Mouse (Mus musculus) forebrain, postnatal 0 days (tissue): ENCODE measurements around the gene Nup107. TPM values are rescaled to one million over a fixed set of nuclear protein-coding genes. Genes with fewer than 3 reads are reported as not detected.

ENCODE experiments used
- ATAC-seq: fragments of 200-750 bp; cut with Nextera tagmentation; 2 replicates; pipeline ENCODE4 v1.8.0; 2017; ENCODE audit warnings: mild to moderate bottlenecking, moderate library complexity
- DNase-seq: peaks from one replicate; pipeline ENCODE4 v3.0.0-alpha.2; 2015
- H3K27ac ChIP-seq: fragments of 300-500 bp; sonication (generic); 2 replicates; pipeline ENCODE4 v1.5.1; 2014; ENCODE audit warnings: low read depth, mild to moderate bottlenecking, antibody characterized with exemption, low read length, moderate library complexity, mixed read lengths
- H3K27me3 ChIP-seq: fragments of 300-500 bp; sonication (generic); 2 replicates; pipeline ENCODE4 v1.6.1; 2014; ENCODE audit warnings: mild to moderate bottlenecking, low read length, mixed read lengths; ENCODE audit not compliant: insufficient read depth
- H3K36me3 ChIP-seq: fragments of 300-500 bp; sonication (generic); 2 replicates; pipeline ENCODE4 v1.6.1; 2014; ENCODE audit warnings: mild to moderate bottlenecking, moderate library complexity; ENCODE audit not compliant: insufficient read depth
- H3K4me1 ChIP-seq: fragments of 300-500 bp; sonication (generic); 2 replicates; pipeline ENCODE4 v1.6.1; 2014; ENCODE audit warnings: antibody characterized with exemption; ENCODE audit not compliant: insufficient read depth
- H3K4me2 ChIP-seq: fragments of 300-500 bp; sonication (generic); 2 replicates; pipeline ENCODE4 v1.6.1; 2014; ENCODE audit warnings: low read depth, mild to moderate bottlenecking, moderate library complexity
- H3K4me3 ChIP-seq: fragments of 300-500 bp; sonication (generic); 2 replicates; pipeline ENCODE4 v1.5.1; 2014; ENCODE audit warnings: low read depth, low read length, mixed read lengths
- H3K9ac ChIP-seq: fragments of 300-500 bp; sonication (generic); 2 replicates; pipeline ENCODE4 v1.6.1; 2014; ENCODE audit warnings: mild to moderate bottlenecking
- H3K9me3 ChIP-seq: fragments of 300-500 bp; sonication (generic); 2 replicates; pipeline ENCODE4 v1.6.1; 2016; ENCODE audit warnings: low read length
- CTCF ChIP-seq: sonication (generic); IDR thresholded peaks from 2 replicates; pipeline ENCODE4 v1.5.1; 2016; ENCODE audit warnings: antibody characterized with exemption, control low read depth, low read depth
- WGBS: fragments of 180-500 bp; shearing (Covaris S2); extraction: QIAGEN DNeasy Blood & Tissue Kit; methylation state at CpG from one replicate; pipeline ENCODE4 v1.1.7; 2014; 5-methylcytosine and 5-hydroxymethylcytosine counted together
- polyA plus RNA-seq: library from polyadenylated mRNA; unstranded; fragments of >200 nt; fragmentation: Nextera tagmentation; extraction: Ambion mirVana; gene quantifications from 2 replicates; pipeline ENCODE4 v1.2.1, GENCODE M21; 2015
- total RNA-seq: library from RNA; depleted of rRNA; stranded (reverse); fragments of >200 nt; gene quantifications from 2 replicates; pipeline ENCODE4 v1.2.3, GENCODE M21; 2014

Nup107 gene
- total and polyA plus RNA-seq, 2 experiments from 2014 or later: 27.1 to 38.8 TPM

DNA sequence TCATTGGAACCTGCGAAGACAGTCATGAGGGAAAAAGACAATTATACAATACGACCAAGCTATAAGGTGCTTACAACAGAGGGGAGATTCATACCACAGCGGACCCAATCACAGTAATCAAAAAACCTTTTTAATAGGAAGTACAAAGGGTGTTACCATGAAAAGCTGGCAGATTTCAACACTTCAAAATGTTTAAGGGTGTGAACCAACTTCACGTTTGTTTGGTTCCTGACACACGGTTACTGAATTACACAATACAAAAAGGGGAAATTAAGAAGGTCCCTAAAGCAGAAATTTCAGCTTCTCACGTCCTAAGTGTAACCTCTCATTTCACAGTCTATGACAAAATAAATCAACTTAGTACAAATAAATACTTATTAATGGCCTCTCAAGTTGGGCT, 26.1 kb upstream of the Nup107 start:
- Histone ChIP-seq H3K36me3 (peaks cover 61% of the 10 kb centered on the region), H3K27ac (no peak overlapping the region), H3K9me3 (no peaks in the 10 kb centered on the region), H3K4me2 (no peak overlapping the region), H3K4me1 (no peaks in the 10 kb centered on the region), H3K27me3 (no peaks in the 10 kb centered on the region), H3K4me3 (no peak overlapping the region), H3K9ac (no peak overlapping the region)
- DNase-seq: no peak
- 84% methylated on average over 6 of the region's 6 CpGs for WGBS
- TF ChIP-seq CTCF: no peak
- no peak for ATAC-seq

GRCm38 (mm10) chr10:117816721-117817120, 24.2 kb upstream of the Nup107 start:
- WGBS: 94% methylated on average over 6 of the region's 6 CpGs
- Histone ChIP-seq H3K27me3 (no peaks in the 10 kb centered on the region), H3K4me1 (no peaks in the 10 kb centered on the region), H3K36me3 (peaks cover 57% of the 10 kb centered on the region), H3K27ac (no peak overlapping the region), H3K9me3 (no peaks in the 10 kb centered on the region), H3K4me2 (no peak overlapping the region), H3K9ac (no peak overlapping the region), H3K4me3 (no peak overlapping the region)
- TF ChIP-seq CTCF: no peak
- ATAC-seq (no peak), DNase-seq (no peak)

DNA sequence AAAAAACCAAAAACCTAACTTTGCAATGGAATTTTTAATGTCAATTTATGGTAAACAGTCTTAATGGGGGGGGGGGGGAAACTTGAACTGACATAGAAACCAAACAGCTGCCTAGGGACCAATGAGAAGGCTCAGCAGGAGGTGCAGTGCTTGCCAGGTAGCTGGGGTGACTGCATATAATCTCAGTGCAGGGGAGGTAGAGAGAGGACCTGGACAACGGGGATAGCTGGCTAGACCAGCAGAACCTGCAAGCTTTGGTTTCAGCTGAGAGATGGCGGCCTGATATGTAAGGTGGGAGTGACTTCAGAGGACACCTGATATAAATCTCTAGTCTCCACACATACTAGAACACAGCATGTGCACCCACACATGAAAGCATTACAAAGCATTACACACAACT, 20.0 kb upstream of the Nup107 start:
- WGBS: 88% methylated on average over 2 of the region's 2 CpGs
- H3K4me1 ChIP-seq: no peaks in the 10 kb centered on the region
- DNase-seq: no peak
- no peaks in the 10 kb centered on the region for H3K9me3 ChIP-seq
- no peaks in the 10 kb centered on the region for H3K27me3 ChIP-seq
- H3K9ac ChIP-seq: no peak overlapping the region
- no peak overlapping the region for H3K4me2 ChIP-seq
- peaks cover 38% of the 10 kb centered on the region for H3K36me3 ChIP-seq
- no peak for ATAC-seq
- H3K4me3 ChIP-seq: no peak overlapping the region
- H3K27ac ChIP-seq: no peak overlapping the region
- TF ChIP-seq CTCF: no peak

DNA sequence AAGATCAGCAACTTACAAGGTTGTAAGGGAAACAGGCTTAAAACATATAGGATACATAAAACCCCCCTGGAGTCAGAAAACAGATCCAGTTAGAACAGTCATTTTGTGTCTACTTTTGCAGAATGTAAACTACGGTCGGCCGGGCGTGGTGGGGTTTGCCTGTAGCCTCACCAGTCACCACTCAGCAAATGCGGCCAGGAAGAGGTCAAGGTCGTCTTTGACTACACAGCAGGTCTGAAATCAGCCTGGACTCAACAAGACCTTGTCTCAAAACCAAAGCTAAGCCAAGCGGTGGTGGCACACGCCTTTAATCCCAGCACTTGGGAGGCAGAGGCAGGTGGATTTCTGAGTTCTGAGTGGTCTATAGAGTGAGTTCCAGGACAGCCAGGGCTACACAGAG, 19.1 kb upstream of the Nup107 start:
- Histone ChIP-seq H3K27ac (no peak overlapping the region), H3K9me3 (no peaks in the 10 kb centered on the region), H3K4me1 (no peaks in the 10 kb centered on the region), H3K9ac (no peak overlapping the region), H3K36me3 (peaks cover 30% of the 10 kb centered on the region), H3K4me3 (no peak overlapping the region), H3K4me2 (no peak overlapping the region), H3K27me3 (no peaks in the 10 kb centered on the region)
- ATAC-seq (no peak), DNase-seq (no peak)
- TF ChIP-seq CTCF: no peak
- WGBS: 95% methylated on average over 8 of the region's 8 CpGs

DNA sequence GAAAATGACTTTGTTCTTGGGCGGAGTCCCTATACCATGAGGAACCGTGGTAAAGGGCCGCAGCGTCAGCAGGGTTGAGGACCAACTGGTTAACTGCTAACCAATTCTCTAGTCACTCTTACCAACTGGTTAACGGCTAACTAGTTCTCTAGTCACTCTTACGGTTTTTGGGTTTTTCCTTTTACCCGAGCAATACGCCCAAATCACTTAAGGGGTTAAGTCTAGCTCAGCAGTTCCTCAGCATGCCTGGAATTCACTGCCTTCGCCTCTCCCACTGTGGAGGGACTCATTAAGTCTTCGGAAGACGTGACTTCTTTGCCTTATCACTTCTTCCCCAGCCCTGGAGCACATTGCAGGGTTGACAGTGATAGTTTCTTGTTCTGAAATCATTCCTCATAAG, 18.0 kb upstream of the Nup107 start:
- 80% methylated on average over 11 of the region's 11 CpGs for WGBS
- Histone ChIP-seq H3K4me2 (no peak overlapping the region), H3K27ac (no peak overlapping the region)

GRCm38 (mm10) chr10:117808068-117808467, 15.6 kb upstream of the Nup107 start:
- no peaks in the 10 kb centered on the region for H3K27me3 ChIP-seq
- H3K4me3 ChIP-seq: no peak overlapping the region
- no peak overlapping the region for H3K4me2 ChIP-seq
- H3K36me3 ChIP-seq: peaks cover 4% of the 10 kb centered on the region
- no peak for ATAC-seq
- no peak overlapping the region for H3K9ac ChIP-seq
- H3K4me1 ChIP-seq: no peaks in the 10 kb centered on the region
- no peaks in the 10 kb centered on the region for H3K9me3 ChIP-seq
- no peak overlapping the region for H3K27ac ChIP-seq
- TF ChIP-seq CTCF: no peak
- 86% methylated on average over 6 of the region's 6 CpGs for WGBS
- DNase-seq: no peak

More for the DNA sequence above, 18.0 kb upstream of the Nup107 start:
- H3K4me3 ChIP-seq: no peak overlapping the region
- no peak overlapping the region for H3K9ac ChIP-seq
- TF ChIP-seq CTCF: no peak
- H3K27me3 ChIP-seq: no peaks in the 10 kb centered on the region
- peaks cover 20% of the 10 kb centered on the region for H3K36me3 ChIP-seq
- ATAC-seq (no peak), DNase-seq (no peak)
- no peaks in the 10 kb centered on the region for H3K9me3 ChIP-seq
- no peaks in the 10 kb centered on the region for H3K4me1 ChIP-seq

DNA sequence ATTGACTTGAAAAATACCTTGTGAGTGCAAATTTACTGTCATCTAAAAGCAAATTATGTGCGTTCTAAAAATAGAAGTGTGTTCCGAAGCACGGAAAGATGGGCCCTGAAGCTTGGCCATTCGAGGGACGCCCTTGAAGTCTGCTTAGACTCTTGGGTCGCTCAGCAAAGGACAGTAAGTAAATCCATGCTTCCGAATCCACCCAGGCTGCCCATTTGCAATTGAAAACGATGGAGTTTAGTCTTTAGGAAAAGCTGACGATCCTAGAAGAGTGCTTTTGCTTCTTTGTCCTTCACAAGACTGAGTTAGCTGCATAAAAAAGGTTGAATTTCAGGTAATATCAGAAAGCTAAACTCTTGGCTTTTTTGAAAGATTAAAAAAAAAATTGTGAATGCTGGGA, 13.4 kb upstream of the Nup107 start:
- H3K27me3 ChIP-seq: no peaks in the 10 kb centered on the region
- H3K27ac ChIP-seq: no peak overlapping the region
- no peak for TF ChIP-seq CTCF
- H3K9ac ChIP-seq: no peak overlapping the region
- H3K4me3 ChIP-seq: no peak overlapping the region
- H3K4me1 ChIP-seq: no peaks in the 10 kb centered on the region
- WGBS: 51% methylated on average over 9 of the region's 9 CpGs
- DNase-seq (no peak), ATAC-seq (no peak)
- H3K4me2 ChIP-seq: no peak overlapping the region
- H3K9me3 ChIP-seq: no peaks in the 10 kb centered on the region
- no peaks in the 10 kb centered on the region for H3K36me3 ChIP-seq
